Mouse (Mus musculus): ENCODE measurements around the gene Tnrc6b.

GRCm38 (mm10) chr15:80671295-80672252 lies 39.5 kb upstream of the Tnrc6b start, which contains the start of gene Fam83f:
- TF ChIP-seq EP300 (IDR thresholded peaks at IDR 0.05) (no peak), CTCF (IDR thresholded peaks at IDR 0.05) (no peak)

Data from lung, postnatal 0 days (tissue).